Comparison of ENCODE assay signal across 16 mouse cellular contexts in the genomic region with DNA sequence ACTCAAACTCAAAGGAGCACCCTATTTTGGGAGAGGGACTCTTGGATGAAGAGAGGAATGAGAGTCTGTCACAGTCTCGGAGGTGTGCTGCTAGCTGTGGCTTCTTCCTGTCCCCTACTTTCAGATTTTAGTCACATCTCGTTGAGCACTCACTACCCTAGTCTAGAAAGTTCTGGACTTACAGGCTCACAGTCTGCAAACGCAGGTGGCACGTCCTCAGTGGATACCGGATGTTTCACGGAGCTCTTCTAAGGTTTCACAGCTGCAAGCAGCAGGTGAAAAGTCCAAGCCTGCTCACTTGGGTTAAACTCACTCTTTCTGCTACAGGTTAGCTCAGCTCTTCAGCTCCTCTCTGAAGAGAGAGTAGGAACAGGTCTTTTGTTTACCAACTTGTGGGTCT.
DNase-seq lines count a peak whose midpoint lies in the region; ATAC-seq and TF ChIP-seq lines count a peak whose summit lies in the region.
"Had no signal": no experiment of that assay in that cellular context is flagged by ENCODE, and none has a peak within 500 bp of the region (broad histone marks: within the 10 kb centered on the region; RNA-seq: fewer than 3 reads in every experiment).

No protein-coding gene starts in this region.

- peak overlapping the region; percentile 28 for H3K27ac ChIP-seq in kidney, embryonic 15.5 days
- H3K27ac ChIP-seq in CH12.LX (ENCODE audit: insufficient read depth, low read depth): peak overlapping the region; percentile 49; the same call in 1 of the 2 replicates
- H3K27ac ChIP-seq: heart, adult 2 months; hindbrain, embryonic 12.5 days; intestine, embryonic 15.5 days had no signal

- no peak for TF ChIP-seq CTCF in CH12.LX (conservative IDR thresholded peaks at IDR 0.05 in 1 of 2, IDR thresholded peaks at IDR 0.05 in 1 of 2; ENCODE audit: low read depth in 2 of 2, low read length in 2 of 2)

- TF ChIP-seq EP300 in CH12.LX (IDR thresholded peaks at IDR 0.05; ENCODE audit: low read length): peak; percentile 19; the same call in 1 of the 2 replicates

- DNase-seq in kidney, adult 11 months: no peak
- peak; percentile 70 for DNase-seq in CH12.LX (ENCODE audit: extremely low read depth)
- peak; percentile 66 for DNase-seq in naive thymus-derived CD4-positive, alpha-beta T cell, adult 2 months (ENCODE audit: low read depth)
- peak; percentile 59 for DNase-seq in thymus, postnatal 14 days
- DNase-seq in cerebellum, postnatal 10 days: no peak
- DNase-seq in c-Kit-positive CD71-positive TER-119-positive erythroid progenitor cells, embryonic 14.5 days (ENCODE audit: low spot score): no peak
- no peak for DNase-seq in right cerebral cortex, postnatal 14 days
- DNase-seq: adrenal gland, adult 2 months; cerebellum, adult 18-20 months; forebrain, postnatal 0 days; heart, adult 2 months; lung, postnatal 14 days had no signal

- TF ChIP-seq POLR2A in CH12.LX (IDR thresholded peaks at IDR 0.05; ENCODE audit: low read depth, low read length): no peak

- dilution Hi-C loops in CH12.LX (cut with MboI; ENCODE audit: extremely low pct_ligation_motif_present, extremely low pct_unique_long_range_greater_than_20kb, low sequenced_read_pairs): no loop called here

- H3K4me3 ChIP-seq in kidney, embryonic 15.5 days (replicated peaks): no peak overlapping the region
- H3K4me3 ChIP-seq in CH12.LX (replicated peaks in 1 of 3; ENCODE audit: low read depth in 2 of 3, low read length in 2 of 3, poor library complexity in 1 of 3): no peak overlapping the region
- H3K4me3 ChIP-seq: embryonic facial prominence, embryonic 12.5 days; heart, adult 2 months; hindbrain, embryonic 12.5 days; intestine, embryonic 15.5 days had no signal

- no peak overlapping the region for H3K4me2 ChIP-seq in kidney, embryonic 15.5 days
- peak overlapping the region; percentile 76; the same call in 1 of the 2 replicates for H3K4me2 ChIP-seq in CH12.LX (ENCODE audit: insufficient read depth, low read depth, poor library complexity, severe bottlenecking)
- H3K4me2 ChIP-seq: embryonic facial prominence, embryonic 12.5 days; hindbrain, embryonic 12.5 days; intestine, embryonic 15.5 days had no signal

- in situ Hi-C loops in CH12.LX (cut with MboI; ENCODE audit: low pct_ligation_motif_present, low pct_unique_long_range_greater_than_20kb, low sequenced_read_pairs): no loop called here

- no peaks in the 10 kb centered on the region for H3K36me3 ChIP-seq in kidney, embryonic 15.5 days
- peaks cover 0 to 10% of the 10 kb centered on the region in 2 experiments for H3K36me3 ChIP-seq in CH12.LX (replicated peaks in 1 of 2; ENCODE audit: control insufficient read depth in 1 of 2, insufficient read depth in 1 of 2, low read length in 1 of 2)
- H3K36me3 ChIP-seq: embryonic facial prominence, embryonic 12.5 days; hindbrain, embryonic 12.5 days; intestine, embryonic 15.5 days had no signal

- WGBS in kidney, embryonic 15.5 days: 60% methylated on average over 6 of the region's 6 CpGs

- no peak overlapping the region for H3K9ac ChIP-seq in kidney, embryonic 15.5 days
- peak overlapping the region; percentile 7; the same call in 1 of the 2 replicates for H3K9ac ChIP-seq in CH12.LX (ENCODE audit: insufficient read depth, low read depth)
- H3K9ac ChIP-seq: embryonic facial prominence, embryonic 12.5 days; forebrain, postnatal 0 days; hindbrain, embryonic 12.5 days; intestine, embryonic 15.5 days had no signal

- no peaks in the 10 kb centered on the region for H3K9me3 ChIP-seq in kidney, embryonic 15.5 days (replicated peaks)
- no peaks in the 10 kb centered on the region for H3K9me3 ChIP-seq in CH12.LX (replicated peaks; ENCODE audit: low read length)
- H3K9me3 ChIP-seq: embryonic facial prominence, embryonic 12.5 days; hindbrain, embryonic 12.5 days; intestine, embryonic 15.5 days had no signal

- peaks cover 43% of the 10 kb centered on the region for H3K4me1 ChIP-seq in kidney, embryonic 15.5 days
- H3K4me1 ChIP-seq in CH12.LX (ENCODE audit: control insufficient read depth in 1 of 2, insufficient read depth in 2 of 2): peaks cover 28 to 95% of the 10 kb centered on the region in 2 experiments

- no peaks in the 10 kb centered on the region for H3K27me3 ChIP-seq in kidney, embryonic 15.5 days
- no peaks in the 10 kb centered on the region for H3K27me3 ChIP-seq in CH12.LX (replicated peaks)
- H3K27me3 ChIP-seq: embryonic facial prominence, embryonic 12.5 days; hindbrain, embryonic 12.5 days; intestine, embryonic 15.5 days had no signal

- TF ChIP-seq RAD21 in CH12.LX (IDR thresholded peaks at IDR 0.05; ENCODE audit: low read depth, low read length): no peak

- no peaks in the 10 kb centered on the region; the same call in 1 of the 2 replicates for H3K79me2 ChIP-seq in CH12.LX (replicated peaks; ENCODE audit: control insufficient read depth, extremely low read depth, insufficient read depth, poor library complexity, severe bottlenecking)

- ATAC-seq in kidney, embryonic 15.5 days (replicated peaks; ENCODE audit: low FRiP score): no peak
- ATAC-seq: forebrain, postnatal 0 days had no signal

TF ChIP-seq in CH12.LX, 34 proteins besides CTCF, POLR2A, EP300 and RAD21:
- TF ChIP-seq UBTF (IDR thresholded peaks at IDR 0.05; ENCODE audit: low read depth, low read length) (no peak), POLR2AphosphoS2 (IDR thresholded peaks at IDR 0.05; ENCODE audit: low read depth, low read length) (no peak), MXI1 (IDR thresholded peaks at IDR 0.05; ENCODE audit: low read depth, low read length) (no peak), GABPA (IDR thresholded peaks at IDR 0.05; ENCODE audit: insufficient replicate concordance, low read depth, low read length) (no peak), HCFC1 (IDR thresholded peaks at IDR 0.05; ENCODE audit: low read depth, low read length) (no peak), JUND (conservative IDR thresholded peaks at IDR 0.05; ENCODE audit: low read depth, low read length) (no peak), TCF12 (IDR thresholded peaks at IDR 0.05; ENCODE audit: low read depth, low read length) (peak; percentile 60), SIN3A (IDR thresholded peaks at IDR 0.05; ENCODE audit: low read length) (no peak), RCOR1 (conservative IDR thresholded peaks at IDR 0.05; ENCODE audit: low read depth, low read length) (no peak), PAX5 (IDR thresholded peaks at IDR 0.05; ENCODE audit: low read length) (no peak), MAFK (IDR thresholded peaks at IDR 0.05; ENCODE audit: insufficient replicate concordance, low read length) (no peak), BHLHE40 (IDR thresholded peaks at IDR 0.05; ENCODE audit: low read depth, low read length) (peak; percentile 36; the same call in 1 of the 2 replicates), MEF2A (IDR thresholded peaks at IDR 0.05; ENCODE audit: borderline replicate concordance, low read depth, low read length) (no peak), ELF1 (IDR thresholded peaks at IDR 0.05; ENCODE audit: low read depth, low read length) (no peak), USF1 (IDR thresholded peaks at IDR 0.05; ENCODE audit: low read depth, low read length) (no peak), NRF1 (IDR thresholded peaks at IDR 0.05; ENCODE audit: low read depth, low read length) (no peak)

Comparison
In these comparisons a context has a peak if more than half of its experiments do, and no peak if none do; other contexts are left out.
1. DNase-seq: peak in CH12.LX (single experiment), naive thymus-derived CD4-positive, alpha-beta T cell, adult 2 months (single experiment) and thymus, postnatal 14 days (single experiment); none in kidney, adult 11 months (single experiment), cerebellum, postnatal 10 days (0 of 2), c-Kit-positive CD71-positive TER-119-positive erythroid progenitor cells, embryonic 14.5 days (single experiment) and right cerebral cortex, postnatal 14 days (single experiment).